Mouse (Mus musculus) embryo, embryonic 10.5 days (tissue): ENCODE measurements around the gene Mzf1.
A peak's percentile ranks its signal among the peaks of the same experiment; 100 is the strongest.

Experiments used
- DNase-seq: peaks from one replicate; pipeline ENCODE4 v3.0.0-alpha.2; 2015; ENCODE audit warnings: low spot score

Gene Mzf1

GRCm38 (mm10) chr7:13054287-13055010 is at the start of gene Mzf1:
TSS of gene Mzf1 (minus strand) at chr7:13054764.
- peak; percentile 99 for DNase-seq

DNA sequence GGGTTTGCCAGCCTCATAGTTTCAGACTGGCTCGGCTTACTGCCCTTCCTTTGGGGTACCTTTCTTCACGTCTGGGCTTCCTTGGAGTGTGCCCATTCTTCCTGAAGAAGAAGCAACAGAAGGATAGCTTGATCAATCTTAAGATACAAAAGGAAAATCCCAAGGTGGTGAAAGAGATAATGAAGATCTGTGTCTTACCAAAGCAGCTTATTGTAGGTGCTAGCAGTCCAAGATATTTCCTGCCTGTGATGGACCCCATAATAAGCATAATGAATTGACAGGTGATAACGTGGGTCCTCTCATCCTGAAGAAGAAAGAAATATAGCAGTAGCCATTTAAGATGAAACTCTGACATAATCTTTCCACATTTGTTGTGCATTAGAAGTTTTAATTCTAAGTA is 40.5 kb upstream of the Mzf1 start, which contains the start of gene Vmn1r85:
Vmn1r85 (minus strand) TSS at position 101 of the 400 bp plus-strand sequence.
- DNase-seq: no peak

GRCm38 (mm10) chr7:13072293-13072692 is 17.7 kb upstream of the Mzf1 start:
- DNase-seq: no peak

- DNase-seq: peak; percentile 36
Observed at GRCm38 (mm10) chr7:13063399-13063798, 8.8 kb upstream of the Mzf1 start.

DNA sequence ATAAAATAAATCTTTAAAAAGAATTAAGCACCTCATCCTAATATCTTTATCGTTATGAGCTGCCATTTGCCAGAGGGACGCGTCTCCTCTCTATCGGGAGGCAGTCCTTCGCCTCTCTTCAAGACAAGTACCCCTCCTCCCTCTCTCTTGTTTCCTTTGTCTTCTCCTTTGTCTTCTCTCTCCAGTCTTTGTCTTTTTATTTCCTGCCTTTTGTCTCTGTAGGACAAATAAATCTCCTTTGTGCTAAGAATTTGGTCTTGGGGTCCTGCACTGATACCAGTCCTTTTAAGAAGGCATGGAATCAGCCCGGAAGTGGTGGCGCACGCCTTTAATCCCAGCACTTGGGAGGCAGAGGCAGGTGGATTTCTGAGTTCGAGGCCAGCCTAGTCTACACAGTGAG is 5.0 kb upstream of the Mzf1 start:
- no peak for DNase-seq

DNA sequence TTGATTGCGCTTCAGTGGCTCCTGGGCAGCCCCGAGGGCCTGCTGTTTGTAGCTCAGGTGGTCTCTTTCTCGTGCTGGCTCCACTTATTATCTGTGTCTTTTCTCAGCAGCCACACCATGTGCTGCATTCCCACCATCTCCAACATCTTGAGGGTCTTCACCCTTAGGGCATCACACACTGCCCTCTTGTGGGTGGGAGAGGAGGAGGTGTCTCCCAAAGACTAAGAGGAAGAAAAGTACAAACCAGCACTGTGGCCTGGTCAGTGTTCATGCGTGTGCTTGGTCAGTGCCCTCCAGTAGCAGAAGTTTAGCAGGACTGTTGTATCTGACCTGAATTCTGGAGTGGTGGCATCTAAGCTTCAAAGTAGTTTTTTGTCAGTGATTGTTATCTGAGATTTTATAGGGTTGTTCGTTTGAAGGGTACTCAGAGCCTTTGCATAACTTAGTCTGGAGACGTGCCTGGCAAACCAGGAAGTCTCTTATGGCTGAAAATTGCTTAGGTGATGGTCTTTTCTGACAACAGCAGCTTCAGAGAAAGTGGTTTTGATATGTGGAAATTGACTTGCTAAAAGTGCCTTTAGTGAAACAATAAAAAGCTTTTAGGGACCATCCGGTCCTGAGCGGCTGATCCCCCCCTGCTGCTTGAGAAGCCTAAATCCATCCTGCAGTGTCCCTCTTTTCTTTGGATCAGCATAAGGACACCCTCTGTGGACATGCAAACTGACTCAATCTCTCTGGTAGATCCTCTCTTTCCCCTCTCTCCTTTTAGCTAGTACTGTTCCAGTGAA is 2.5 kb upstream of the Mzf1 start:
- no peak for DNase-seq

- no peak for DNase-seq
Observed at GRCm38 (mm10) chr7:13053961-13054286, 640 bp downstream of the Mzf1 start.

DNA sequence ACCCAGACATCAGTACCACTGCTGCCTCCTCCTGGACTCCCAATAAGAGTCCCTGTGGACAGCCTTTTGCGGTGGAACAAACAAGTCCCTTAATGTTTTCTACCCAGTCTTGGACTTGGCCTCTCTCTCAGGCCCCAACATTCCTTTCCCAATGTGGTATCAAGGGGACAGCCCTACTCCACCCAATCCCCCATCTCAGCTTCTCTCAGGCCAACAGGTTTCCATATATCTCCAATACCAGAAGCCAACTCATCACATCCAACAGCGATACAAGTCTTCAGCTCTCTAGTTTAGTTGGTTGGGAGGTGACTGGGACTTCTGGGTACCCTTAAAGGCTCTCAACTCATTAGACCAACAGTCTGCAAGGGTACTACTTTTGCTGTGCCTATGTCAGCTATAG is 1.1 kb downstream of the Mzf1 start:
- no peak for DNase-seq

DNA sequence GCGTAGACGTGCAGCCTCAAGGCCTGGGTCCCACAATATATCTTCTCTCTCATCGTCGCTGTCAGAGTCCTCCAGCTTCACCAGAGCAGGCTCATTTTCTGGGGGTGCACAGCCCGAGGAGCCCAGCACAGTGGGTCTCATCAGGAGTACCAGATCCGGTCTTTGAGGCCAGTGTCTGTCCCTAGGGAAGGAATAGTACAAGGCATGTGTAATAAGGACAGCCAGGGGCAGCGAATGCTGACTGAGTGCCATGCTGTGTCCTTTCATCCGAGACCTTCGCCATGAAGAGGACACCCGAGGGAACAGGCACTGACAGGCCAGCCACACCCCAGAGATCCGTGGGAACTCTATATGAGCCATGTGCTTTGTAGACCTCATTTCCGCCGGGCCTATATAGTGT is 1.6 kb downstream of the Mzf1 start:
- no peak for DNase-seq

- peak; percentile 87 for DNase-seq
Observed at GRCm38 (mm10) chr7:13046084-13046483, 8.5 kb downstream of the Mzf1 start.

DNA sequence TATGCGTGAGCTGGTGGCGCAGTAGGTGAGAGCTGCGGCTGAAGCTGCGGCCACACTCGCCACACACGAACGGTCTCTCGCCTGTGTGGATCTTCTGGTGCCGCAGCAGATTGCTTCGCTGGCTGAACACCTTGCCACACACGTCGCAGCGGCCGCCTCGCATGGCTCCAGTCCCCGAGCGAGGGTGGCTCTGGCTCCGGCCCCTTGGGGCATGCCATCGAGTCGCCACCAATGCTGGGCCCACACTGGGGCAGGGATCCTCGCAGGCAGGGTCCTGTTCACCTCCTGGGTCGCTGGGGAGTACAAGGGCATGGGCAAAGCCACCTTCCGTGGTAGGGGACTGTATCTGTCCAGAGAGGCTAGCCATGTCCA is 10.3 kb downstream of the Mzf1 start:
- DNase-seq: no peak

GRCm38 (mm10) chr7:13043445-13044253 is 10.9 kb downstream of the Mzf1 start:
- peak; percentile 52 for DNase-seq

GRCm38 (mm10) chr7:13043120-13043444 is 11.5 kb downstream of the Mzf1 start:
- DNase-seq: no peak

DNA sequence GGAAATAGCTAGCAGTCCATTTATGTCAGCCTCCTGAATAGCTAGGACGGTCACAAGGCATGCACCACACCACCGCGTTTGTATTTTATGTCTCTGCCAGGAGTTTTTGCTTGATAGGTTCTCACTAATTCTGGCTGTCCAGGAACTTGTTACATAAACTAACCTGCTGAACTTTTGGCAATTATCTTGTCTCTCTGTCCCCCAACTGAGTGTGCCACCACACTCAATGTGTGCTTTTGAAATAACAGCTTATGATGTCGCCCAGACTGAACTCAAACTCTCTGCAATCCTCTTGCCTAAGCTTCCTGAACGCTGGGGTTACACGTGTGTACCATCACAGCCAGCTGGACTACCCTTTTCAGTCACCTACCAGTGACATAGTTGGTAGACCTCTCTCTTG is 12.1 kb downstream of the Mzf1 start:
- no peak for DNase-seq

- DNase-seq: no peak
Observed at GRCm38 (mm10) chr7:13041256-13041655, 13.3 kb downstream of the Mzf1 start.

DNA sequence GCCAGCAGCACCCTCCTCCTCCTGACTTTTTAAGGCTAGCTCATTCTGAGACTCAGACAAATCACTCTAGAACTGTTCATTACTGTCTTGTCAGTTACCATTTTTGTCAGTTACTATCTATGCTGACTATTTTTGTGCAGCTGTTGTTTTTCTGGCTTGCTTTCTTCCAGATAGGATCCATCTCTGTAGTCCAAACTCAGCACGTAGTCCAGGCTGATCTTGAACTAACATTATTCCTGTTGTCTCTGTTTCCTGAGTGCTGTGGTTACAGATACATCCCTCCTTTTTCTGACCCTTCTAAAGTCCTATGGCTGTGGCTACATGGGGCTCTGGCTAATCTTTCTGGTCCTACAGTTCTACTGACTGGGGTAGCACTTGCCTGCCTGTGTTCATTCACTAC is 15.4 kb downstream of the Mzf1 start:
- no peak for DNase-seq

DNA sequence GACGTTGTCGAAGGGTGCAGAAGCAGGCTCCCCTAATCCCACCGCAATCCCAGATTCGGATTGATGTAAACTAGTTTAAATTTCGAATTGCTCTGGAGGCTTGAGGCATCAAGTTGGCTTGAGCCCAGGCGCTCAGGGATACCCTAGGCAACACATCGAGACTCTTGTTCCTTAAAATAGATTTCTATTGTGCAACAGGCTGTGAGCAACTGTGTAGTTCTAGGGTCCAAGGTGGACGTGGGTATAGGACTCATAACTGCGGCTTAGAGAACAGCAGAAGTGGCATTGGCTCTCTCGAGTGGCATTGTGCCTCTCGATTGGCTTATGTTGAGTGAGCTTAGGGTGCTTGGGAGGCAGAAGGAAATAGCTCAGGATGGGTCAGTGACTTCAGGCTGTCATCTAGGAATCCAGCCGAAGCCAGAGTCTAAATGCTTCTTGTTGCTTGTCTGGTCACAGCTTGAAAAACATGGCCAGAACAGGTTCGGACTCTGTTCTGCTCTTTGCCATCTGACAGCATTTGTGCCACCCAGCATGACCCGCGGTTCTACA is 15.9 kb downstream of the Mzf1 start:
- no peak for DNase-seq

GRCm38 (mm10) chr7:13037901-13038555 is 16.5 kb downstream of the Mzf1 start, which contains the start of gene Ube2m:
TSS of gene Ube2m (minus strand) at chr7:13038275.
- peak; percentile 99 for DNase-seq

DNA sequence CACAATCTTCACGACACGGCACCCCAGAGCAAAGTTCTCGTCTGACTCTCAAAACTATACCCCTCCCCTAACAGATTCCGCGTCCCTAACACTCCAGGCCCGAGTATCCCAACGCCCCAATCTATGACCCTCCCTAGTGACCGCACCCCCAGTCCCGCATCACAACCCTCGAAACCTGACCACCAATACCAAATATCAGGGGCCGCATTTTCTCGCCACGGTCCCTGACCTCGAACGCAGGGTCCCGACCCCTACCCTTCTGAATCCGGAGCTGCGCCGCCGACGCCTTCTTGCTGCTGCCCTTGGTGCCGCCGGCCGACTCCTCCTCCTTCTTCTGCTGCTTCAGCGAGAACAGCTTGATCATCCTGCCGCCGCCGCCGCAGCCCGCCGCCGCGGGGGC is 17.2 kb downstream of the Mzf1 start:
- DNase-seq: no peak

- DNase-seq: no peak
Observed at GRCm38 (mm10) chr7:13036806-13037205, 17.8 kb downstream of the Mzf1 start.

DNA sequence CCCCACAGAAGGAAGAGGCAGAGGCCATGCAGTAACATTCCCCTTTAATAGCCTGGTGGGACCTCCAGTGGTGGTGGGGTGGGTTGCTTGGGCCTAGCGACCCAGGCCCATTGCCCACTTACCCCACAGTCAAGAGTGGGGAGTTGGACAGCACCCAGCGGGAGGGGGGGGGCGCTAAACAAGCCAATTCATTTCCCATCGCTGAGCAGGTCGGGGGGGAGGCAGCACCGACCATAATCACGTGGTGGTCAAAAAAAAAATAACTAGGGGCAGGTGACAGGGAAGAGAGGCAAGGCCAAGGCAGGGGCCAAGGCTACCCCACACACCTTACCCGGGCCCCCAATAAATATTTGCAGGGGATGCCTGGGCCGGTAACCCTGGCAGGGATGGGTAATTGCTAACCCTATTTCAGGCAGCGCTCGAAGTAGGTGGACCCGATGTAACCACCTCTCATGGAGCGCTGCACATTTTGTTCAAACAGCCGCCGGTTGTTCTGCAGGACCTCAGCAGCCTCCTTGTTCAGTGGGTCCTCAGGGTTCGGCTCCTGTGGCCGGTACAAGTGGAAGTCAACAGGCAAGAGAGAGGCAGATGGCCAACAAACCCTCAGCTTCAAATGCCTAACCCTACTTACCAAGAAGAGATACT is 19.2 kb downstream of the Mzf1 start:
- DNase-seq: no peak
